Mouse (Mus musculus) urinary bladder, adult 18-20 months (tissue): ENCODE results near the gene AU040320.

ENCODE experiments used
- DNase-seq, 2 experiments: peaks; one replicate each; pipeline ENCODE4 v3.0.0; 2022; ENCODE audit warnings: low spot score in 2 of 2, mixed read lengths in 2 of 2

AU040320 gene

GRCm38 (mm10) chr4:126782512-126782911 is 29.2 kb downstream of the AU040320 start:
- DNase-seq, result no peak

- DNase-seq, result no peak
These were observed 29.7 kb downstream of the AU040320 start for GRCm38 (mm10) chr4:126782996-126783395.

- no peak for DNase-seq
These were observed 39.2 kb downstream of the AU040320 start for GRCm38 (mm10) chr4:126792341-126793102.

GRCm38 (mm10) chr4:126802174-126802573 is 48.8 kb downstream of the AU040320 start:
- DNase-seq, result no peak

GRCm38 (mm10) chr4:126803268-126803873 is 50.0 kb downstream of the AU040320 start:
- peak; percentile 14 to 32 for DNase-seq

GRCm38 (mm10) chr4:126805741-126806140 is 52.4 kb downstream of the AU040320 start:
- DNase-seq, result no peak

GRCm38 (mm10) chr4:126806692-126807427 is 53.5 kb downstream of the AU040320 start:
- no peak for DNase-seq

- DNase-seq, result no peak
These were observed 57.2 kb downstream of the AU040320 start for GRCm38 (mm10) chr4:126810566-126810965.

- no peak for DNase-seq
These were observed 59.9 kb downstream of the AU040320 start for GRCm38 (mm10) chr4:126813212-126813611.

GRCm38 (mm10) chr4:126814854-126815253 is 61.5 kb downstream of the AU040320 start:
- DNase-seq, result no peak

GRCm38 (mm10) chr4:126822891-126823882 is 69.8 kb downstream of the AU040320 start:
- no peak for DNase-seq

GRCm38 (mm10) chr4:126823917-126824316 is 70.6 kb downstream of the AU040320 start:
- DNase-seq, result no peak

GRCm38 (mm10) chr4:126831122-126831521 is 77.8 kb downstream of the AU040320 start:
- DNase-seq, result no peak

GRCm38 (mm10) chr4:126838799-126839198 is 85.5 kb downstream of the AU040320 start:
- DNase-seq, result no peak

- DNase-seq, result peak; percentile 53 to 86
These were observed 86.5 kb downstream of the AU040320 start for GRCm38 (mm10) chr4:126839873-126840272.

GRCm38 (mm10) chr4:126840996-126841560 is 87.7 kb downstream of the AU040320 start:
- no peak for DNase-seq

GRCm38 (mm10) chr4:126842911-126843310 is 89.6 kb downstream of the AU040320 start:
- DNase-seq, result no peak

- no peak for DNase-seq
These were observed 92.3 kb downstream of the AU040320 start for GRCm38 (mm10) chr4:126845664-126846063.

GRCm38 (mm10) chr4:126846971-126847370 is 93.6 kb downstream of the AU040320 start:
- DNase-seq, result no peak

- no peak for DNase-seq
These were observed 96.9 kb downstream of the AU040320 start for GRCm38 (mm10) chr4:126850019-126850777.
